ENCODE assay signal across 8 mouse cellular contexts in genomic region chr9:37655961-37656360, GRCm38 (mm10). TPM values are rescaled to one million over a fixed set of nuclear protein-coding genes. Genes with fewer than 3 reads are reported as not detected.
DNase-seq lines count a peak whose midpoint lies in the region; ATAC-seq lines count a peak whose summit lies in the region.

No protein-coding gene starts in this region.

- H3K27ac ChIP-seq in heart, embryonic 16.5 days (ENCODE audit: low read length): no peak overlapping the region
- H3K27ac ChIP-seq in hindbrain, embryonic 14.5 days: no peak overlapping the region
- H3K27ac ChIP-seq in midbrain, embryonic 13.5 days: no peak overlapping the region

- peak overlapping the region; percentile 83 for H3K4me3 ChIP-seq in heart, embryonic 16.5 days (ENCODE audit: low read length)
- H3K4me3 ChIP-seq in hindbrain, embryonic 14.5 days (replicated peaks; ENCODE audit: low read length): peak overlapping the region; percentile 61
- peak overlapping the region; percentile 67 for H3K4me3 ChIP-seq in midbrain, embryonic 13.5 days (replicated peaks)

- H3K4me1 ChIP-seq in heart, embryonic 16.5 days (ENCODE audit: control insufficient read depth, insufficient read depth, low read length): peaks cover 6% of the 10 kb centered on the region; the same call in 1 of the 2 replicates
- H3K4me1 ChIP-seq in hindbrain, embryonic 14.5 days (replicated peaks; ENCODE audit: control insufficient read depth, insufficient read depth, low read length): peaks cover 11% of the 10 kb centered on the region
- H3K4me1 ChIP-seq in midbrain, embryonic 13.5 days (replicated peaks): peaks cover 14% of the 10 kb centered on the region

- H3K9me3 ChIP-seq in heart, embryonic 16.5 days (replicated peaks; ENCODE audit: control insufficient read depth, low read length): no peaks in the 10 kb centered on the region
- no peaks in the 10 kb centered on the region for H3K9me3 ChIP-seq in hindbrain, embryonic 14.5 days (ENCODE audit: control insufficient read depth, low read length)
- H3K9me3 ChIP-seq in midbrain, embryonic 13.5 days: no peaks in the 10 kb centered on the region

- 42% methylated on average over 8 of the region's 8 CpGs for whole genome bisulfite sequencing in heart, embryonic 16.5 days
- WGBS in hindbrain, embryonic 14.5 days: 73% methylated on average over 8 of the region's 8 CpGs
- WGBS in midbrain, embryonic 13.5 days: 70% methylated on average over 8 of the region's 8 CpGs

- H3K36me3 ChIP-seq in heart, embryonic 16.5 days (ENCODE audit: control insufficient read depth, insufficient read depth): peaks cover 27% of the 10 kb centered on the region
- H3K36me3 ChIP-seq in hindbrain, embryonic 14.5 days (replicated peaks; ENCODE audit: control insufficient read depth, insufficient read depth): peaks cover 33% of the 10 kb centered on the region
- peaks cover 32% of the 10 kb centered on the region for H3K36me3 ChIP-seq in midbrain, embryonic 13.5 days

- H3K4me2 ChIP-seq in heart, embryonic 16.5 days (ENCODE audit: low read depth, low read length): peak overlapping the region; percentile 80
- H3K4me2 ChIP-seq in hindbrain, embryonic 14.5 days (replicated peaks): peak overlapping the region; percentile 58
- H3K4me2 ChIP-seq in midbrain, embryonic 13.5 days (replicated peaks): peak overlapping the region; percentile 68

- intact Hi-C loops in gastrocnemius, postnatal 36 days (cut with DNase I): no loop called here

- peak overlapping the region; percentile 84 for H3K9ac ChIP-seq in heart, embryonic 16.5 days (ENCODE audit: low read length)
- H3K9ac ChIP-seq in hindbrain, embryonic 14.5 days: no peak overlapping the region
- H3K9ac ChIP-seq in midbrain, embryonic 13.5 days (replicated peaks): peak overlapping the region; percentile 67

- DNase-seq in heart, postnatal 4 days: no peak
- DNase-seq in NIH3T3 (ENCODE audit: low read depth) (peak; percentile 38), MN1 (ENCODE audit: low spot score) (no peak)
- no peak for DNase-seq in hindbrain, embryonic 14.5 days (ENCODE audit: low spot score)
- no peak for DNase-seq in layer of hippocampus, adult 9-10 months (ENCODE audit: low spot score)
- DNase-seq in gastrocnemius, postnatal 36 days: no peak

- no peak for ATAC-seq in heart, embryonic 16.5 days (replicated peaks; ENCODE audit: extremely low read depth, insufficient read depth, low FRiP score)
- ATAC-seq in hindbrain, embryonic 14.5 days (ENCODE audit: low FRiP score): no peak
- no peak for ATAC-seq in midbrain, embryonic 13.5 days

- no peaks in the 10 kb centered on the region for H3K27me3 ChIP-seq in heart, embryonic 16.5 days (ENCODE audit: control insufficient read depth, insufficient read depth, low read length)
- no peaks in the 10 kb centered on the region for H3K27me3 ChIP-seq in hindbrain, embryonic 14.5 days (ENCODE audit: control insufficient read depth, insufficient read depth, low read length)
- H3K27me3 ChIP-seq in midbrain, embryonic 13.5 days: no peaks in the 10 kb centered on the region

RNA-seq across cellular contexts. Expression of gene Tbrg1, which starts 1.2 kb away (rescaled TPM):
- polyA plus RNA-seq in heart, embryonic 16.5 days (2015; fragmentation: Nextera tagmentation; extraction: Ambion mirVana): 95.3 and 105 TPM in 2 replicates
- total RNA-seq in heart, postnatal 4 days (2021): 10 to 100 TPM; 60.8 to 61.8 TPM
- polyA plus RNA-seq in hindbrain, embryonic 14.5 days (2014; fragmentation: Nextera tagmentation; extraction: Ambion mirVana): 91.3 and 91.5 TPM in 2 replicates
- polyA plus RNA-seq in midbrain, embryonic 13.5 days (2015; fragmentation: Nextera tagmentation; extraction: Ambion mirVana): 85.8 and 89.4 TPM in 2 replicates
- 10 to 100 TPM; 27.7 to 32.7 TPM for total RNA-seq in gastrocnemius, postnatal 36 days (2021)

RNA-seq across cellular contexts. Expression of gene Panx3, which starts 13.1 kb away (rescaled TPM):
- 0.05 TPM in 1 of 2 replicates, not detected in the other for polyA plus RNA-seq in heart, embryonic 16.5 days (2015; fragmentation: Nextera tagmentation; extraction: Ambion mirVana)
- total RNA-seq in heart, postnatal 4 days (2021): not detected
- 0.09 TPM in 1 of 2 replicates, not detected in the other for polyA plus RNA-seq in hindbrain, embryonic 14.5 days (2014; fragmentation: Nextera tagmentation; extraction: Ambion mirVana)
- not detected in 2 replicates for polyA plus RNA-seq in midbrain, embryonic 13.5 days (2015; fragmentation: Nextera tagmentation; extraction: Ambion mirVana)
- total RNA-seq in gastrocnemius, postnatal 36 days (2021): not detected

RNA-seq across cellular contexts. Expression of gene Spa17, which starts 42.4 kb away (rescaled TPM):
- 7.6 and 7.9 TPM in 2 replicates for polyA plus RNA-seq in heart, embryonic 16.5 days (2015; fragmentation: Nextera tagmentation; extraction: Ambion mirVana)
- 1 to 10 TPM; 2.4 to 4.5 TPM for total RNA-seq in heart, postnatal 4 days (2021)
- polyA plus RNA-seq in hindbrain, embryonic 14.5 days (2014; fragmentation: Nextera tagmentation; extraction: Ambion mirVana): 10.2 and 14.1 TPM in 2 replicates
- 10.7 and 13.6 TPM in 2 replicates for polyA plus RNA-seq in midbrain, embryonic 13.5 days (2015; fragmentation: Nextera tagmentation; extraction: Ambion mirVana)
- 1 to 10 TPM; 2.6 to 3.2 TPM for total RNA-seq in gastrocnemius, postnatal 36 days (2021)
